Mouse (Mus musculus): ENCODE data around the gene Larp1. TPM values are rescaled to one million over a fixed set of nuclear protein-coding genes. Genes with fewer than 3 reads are reported as not detected.

The Larp1 gene
- total RNA-seq, 2 experiments from 2014 or later = 86.6 to 93.6 TPM

DNA sequence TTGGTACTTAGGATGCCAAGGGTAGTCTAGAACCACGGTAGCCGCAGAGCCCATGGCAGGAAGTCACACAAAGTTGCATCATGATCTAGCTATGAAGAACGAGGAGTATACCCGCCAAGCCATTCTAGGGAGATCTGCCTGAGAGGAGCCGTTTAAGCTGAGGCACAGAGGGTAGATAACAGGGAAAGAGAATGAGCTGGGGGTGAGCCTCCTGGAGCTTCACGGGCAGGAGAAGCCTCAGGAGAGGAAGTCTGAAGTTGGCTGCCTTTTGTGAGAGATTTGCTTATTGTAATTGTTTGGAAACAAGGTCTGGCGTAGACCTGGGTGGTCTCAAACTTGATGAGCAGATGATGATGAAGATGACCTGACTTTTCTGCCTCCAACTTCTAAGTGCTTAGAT lies 10.7 kb upstream of the Larp1 start:
- DNase-seq (ENCODE audit: low spot score in 2 of 2) = no peak

DNA sequence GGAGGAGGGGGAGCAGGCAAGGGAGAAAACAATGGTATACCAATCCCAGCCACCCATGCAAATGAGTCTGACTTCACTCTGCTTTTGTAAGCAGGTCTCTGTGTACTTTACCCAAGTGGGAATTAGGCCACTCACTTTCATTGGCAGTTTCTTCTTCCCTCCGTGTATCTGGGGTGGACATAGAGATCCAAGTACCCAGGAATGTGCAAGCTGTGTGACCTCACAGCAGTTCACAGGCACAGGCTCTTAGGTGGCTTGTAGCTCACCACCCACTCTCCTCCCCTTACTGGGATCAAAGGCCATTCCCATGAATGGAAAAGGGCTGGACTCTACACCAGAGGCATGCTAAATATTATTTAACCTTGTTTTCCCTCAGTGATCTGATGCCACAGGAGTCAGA lies 10.0 kb upstream of the Larp1 start:
- no peak for DNase-seq (ENCODE audit: low spot score in 2 of 2)

DNA sequence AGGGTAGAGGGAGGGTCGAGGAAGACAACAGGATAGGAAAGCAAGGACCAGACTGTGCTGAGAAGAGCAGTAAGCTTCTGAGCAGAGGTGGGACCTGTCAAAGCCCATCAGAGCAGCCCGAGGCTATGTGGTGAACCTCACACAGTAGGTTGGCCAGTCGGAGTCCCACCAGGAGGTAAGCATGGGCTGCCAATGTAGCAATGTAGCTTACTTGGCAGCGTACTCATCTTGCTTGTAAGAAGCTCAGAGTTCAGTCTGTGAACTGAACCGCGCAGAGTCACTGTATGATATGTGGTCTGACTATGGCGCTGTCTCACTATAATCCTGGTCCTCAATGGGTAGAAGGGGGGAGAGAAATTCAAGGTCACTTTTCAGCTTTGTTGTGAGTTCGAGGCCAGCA lies 5.7 kb upstream of the Larp1 start:
- DNase-seq (ENCODE audit: low spot score in 2 of 2) = no peak

DNA sequence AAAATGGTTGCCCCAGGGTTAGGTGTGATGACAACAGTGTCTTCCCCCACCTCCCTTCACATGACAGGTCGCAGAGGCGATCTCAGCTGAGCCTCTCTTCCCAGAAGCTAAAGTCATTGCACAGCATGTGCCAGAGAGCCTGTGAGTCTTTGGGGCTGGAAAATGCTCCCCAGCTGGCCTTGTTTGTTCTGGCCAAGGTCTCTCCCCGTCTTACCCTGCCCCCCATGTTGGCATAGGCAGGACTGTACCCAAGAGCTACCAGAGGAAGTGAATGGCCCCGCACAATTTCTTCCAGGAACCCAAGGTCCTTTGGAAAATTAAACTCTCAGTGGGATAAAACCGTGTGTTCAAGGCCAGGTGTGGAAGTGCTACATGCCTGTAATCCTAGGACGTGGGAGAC lies 5.1 kb upstream of the Larp1 start:
- DNase-seq (ENCODE audit: low spot score in 2 of 2) = no peak

DNA sequence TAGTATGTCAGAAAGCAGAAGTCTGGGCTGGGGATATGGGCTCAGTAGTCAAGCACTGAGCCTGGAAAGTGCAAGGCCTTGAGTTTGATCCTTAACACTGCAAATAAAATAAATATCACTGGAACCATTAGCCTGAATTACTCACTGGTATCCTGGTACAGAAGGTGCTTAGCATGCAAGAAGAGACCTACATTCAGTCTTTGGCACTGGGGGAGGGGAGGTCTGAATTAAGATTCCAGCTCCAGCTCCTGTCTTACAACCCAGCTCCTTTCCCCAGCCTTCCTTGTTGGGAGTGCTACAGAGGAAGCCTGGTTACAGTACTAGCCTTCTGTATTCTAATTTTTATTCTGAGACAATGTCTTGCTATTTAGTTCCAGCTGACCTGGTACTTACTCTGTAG lies 3.8 kb upstream of the Larp1 start:
- DNase-seq (ENCODE audit: low spot score in 2 of 2) = no peak

DNA sequence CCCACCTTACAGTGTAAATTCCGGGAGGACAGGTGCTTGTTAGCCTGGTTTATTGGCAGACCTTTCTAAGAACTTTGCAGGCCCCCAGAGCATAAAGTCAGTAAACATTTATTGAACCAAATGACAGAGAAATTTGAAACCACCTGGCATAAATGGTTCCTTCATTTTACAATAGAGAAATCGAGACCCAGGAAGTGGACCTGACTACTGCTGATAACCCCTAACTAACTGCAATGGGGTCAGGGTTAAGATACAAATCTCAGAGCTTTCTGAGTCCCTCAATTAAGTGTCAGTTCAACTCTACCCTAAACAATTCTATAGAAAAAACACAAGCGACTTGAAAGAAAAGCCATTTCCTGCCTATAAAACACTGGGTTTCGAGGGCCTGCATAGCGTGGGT lies 851 bp upstream of the Larp1 start:
- DNase-seq (ENCODE audit: low spot score in 2 of 2) = no peak

DNA sequence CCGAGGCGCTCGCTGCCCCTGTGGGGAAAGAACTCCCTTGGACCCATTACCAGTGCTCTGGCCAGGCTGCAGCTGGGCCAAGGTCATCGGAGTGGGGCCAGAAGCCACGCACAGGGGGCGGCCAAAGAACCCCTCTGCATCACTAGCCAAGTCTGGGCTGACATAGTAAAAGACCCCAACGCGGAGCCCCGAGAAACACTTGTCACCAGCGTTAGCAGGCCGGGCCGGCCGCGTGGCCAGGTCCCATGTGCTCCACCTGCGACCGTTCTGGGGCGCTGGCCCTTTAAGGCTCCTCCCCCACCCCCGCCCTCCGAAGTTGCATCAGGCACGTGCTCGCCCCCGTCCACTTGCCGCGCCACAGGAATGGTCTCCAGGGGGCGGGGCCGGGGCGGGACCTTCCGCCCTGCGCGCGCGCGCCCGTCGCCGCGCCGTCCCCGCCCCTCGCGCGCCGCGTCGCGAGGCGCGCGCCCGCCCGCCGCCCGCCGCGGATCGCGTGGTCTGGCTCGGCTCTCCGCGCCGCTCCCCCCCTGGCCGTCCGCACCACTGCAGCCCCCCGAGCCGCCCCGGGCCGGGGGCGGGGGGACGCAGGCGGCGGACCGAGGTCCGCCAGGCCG lies 320 bp upstream of the Larp1 start:
- DNase-seq (ENCODE audit: low spot score in 2 of 2) = peak; percentile 73 to 88

DNA sequence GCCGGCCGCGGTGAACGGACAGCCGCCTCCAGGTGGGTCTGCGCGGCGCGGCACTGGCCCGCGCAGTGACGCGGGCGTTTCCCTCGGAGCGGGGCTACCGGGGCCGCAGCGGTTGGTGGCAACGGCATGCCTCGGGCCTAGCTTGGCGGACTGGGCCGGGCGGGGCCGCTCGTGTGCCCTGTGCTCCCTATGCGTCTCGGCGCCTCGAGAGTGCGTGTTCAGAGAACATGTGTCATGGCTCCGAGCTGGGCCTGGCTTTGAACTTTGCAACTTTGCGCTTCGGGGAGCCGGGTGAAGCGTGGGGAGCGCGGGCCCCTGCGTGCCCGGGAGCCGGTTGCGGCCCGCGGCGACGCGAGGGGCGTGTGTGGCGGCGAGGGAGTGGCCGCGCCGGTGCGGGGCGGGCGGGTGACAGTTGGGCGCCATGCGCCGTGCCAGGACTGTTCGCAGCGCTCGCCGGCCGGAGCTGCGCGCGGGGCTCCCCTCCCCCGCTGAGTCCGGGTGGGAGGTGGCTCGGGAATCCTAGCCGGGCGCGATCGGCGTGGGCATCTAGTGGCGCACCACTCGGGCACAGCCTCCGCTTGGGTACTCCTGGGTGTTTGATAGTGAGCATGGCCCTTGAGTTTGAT lies 765 bp downstream of the Larp1 start:
- DNase-seq (ENCODE audit: low spot score in 2 of 2) = peak; percentile 48 to 66

DNA sequence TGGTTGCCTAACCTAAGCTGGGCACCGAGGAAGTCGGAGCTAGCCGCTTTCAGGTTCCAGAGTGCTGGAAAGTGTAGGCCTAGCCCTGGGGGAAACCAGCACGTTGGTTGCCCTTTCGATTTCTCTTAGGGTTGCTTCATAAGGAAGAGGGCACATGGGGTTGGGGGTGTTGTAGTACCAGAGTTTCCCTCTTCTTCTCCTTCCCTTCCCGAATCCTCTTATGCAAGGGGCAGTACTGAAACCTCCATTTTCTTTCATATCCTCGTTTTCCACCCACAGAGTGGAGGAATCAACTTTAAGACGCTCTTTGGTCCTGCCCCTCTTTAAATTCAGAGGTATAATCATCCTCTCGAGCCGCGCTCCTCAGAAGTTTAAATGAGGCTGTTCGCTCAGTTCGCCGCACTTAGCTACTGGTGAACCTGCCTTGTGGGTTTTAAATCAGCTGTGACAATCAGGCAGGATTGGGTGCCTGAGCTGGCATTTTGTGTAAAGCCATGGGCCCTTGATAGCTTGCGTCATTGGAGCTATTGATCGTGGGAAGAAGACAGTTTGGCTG lies 1.4 kb downstream of the Larp1 start:
- no peak for DNase-seq (ENCODE audit: low spot score in 2 of 2)

DNA sequence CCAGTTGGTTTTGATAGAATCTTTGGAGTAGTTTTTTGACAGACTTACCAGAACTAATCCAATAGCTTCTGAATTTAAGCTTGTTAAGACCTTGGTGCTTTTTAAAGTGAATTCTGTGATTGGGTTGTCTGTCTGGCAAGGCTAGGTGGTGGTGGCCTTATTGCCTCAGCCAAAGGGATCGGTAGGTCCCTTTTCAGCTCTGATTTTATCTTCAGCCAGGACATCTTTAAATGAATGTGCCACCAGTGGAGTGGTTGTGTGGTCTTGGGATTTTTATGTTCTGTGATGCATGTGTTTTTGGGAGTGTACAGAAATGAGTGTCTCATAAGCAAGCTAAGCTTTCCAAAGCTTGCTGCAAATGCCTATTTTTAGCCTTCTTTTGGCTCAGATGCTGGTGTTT lies 2.1 kb downstream of the Larp1 start:
- no peak for DNase-seq (ENCODE audit: low spot score in 2 of 2)

DNA sequence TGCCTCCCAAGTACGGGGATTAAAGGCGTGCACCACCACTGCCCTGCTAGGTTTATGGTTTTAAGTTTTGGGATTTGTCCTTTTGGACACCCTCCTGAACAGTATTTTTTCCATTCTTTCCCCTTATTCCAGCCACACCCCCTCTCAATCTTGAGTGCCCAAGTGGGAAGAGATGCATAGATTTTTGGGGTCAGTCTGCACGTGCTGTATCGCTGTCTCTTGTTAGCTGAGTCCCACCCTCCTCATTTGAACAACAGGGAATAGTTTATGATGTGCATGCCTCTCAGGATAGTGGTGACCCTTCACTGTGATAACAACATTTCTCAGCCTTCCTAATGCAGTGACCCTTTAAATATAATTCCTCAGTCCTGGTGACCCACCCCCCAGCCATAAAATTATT lies 2.9 kb downstream of the Larp1 start:
- no peak for DNase-seq (ENCODE audit: low spot score in 2 of 2)

DNA sequence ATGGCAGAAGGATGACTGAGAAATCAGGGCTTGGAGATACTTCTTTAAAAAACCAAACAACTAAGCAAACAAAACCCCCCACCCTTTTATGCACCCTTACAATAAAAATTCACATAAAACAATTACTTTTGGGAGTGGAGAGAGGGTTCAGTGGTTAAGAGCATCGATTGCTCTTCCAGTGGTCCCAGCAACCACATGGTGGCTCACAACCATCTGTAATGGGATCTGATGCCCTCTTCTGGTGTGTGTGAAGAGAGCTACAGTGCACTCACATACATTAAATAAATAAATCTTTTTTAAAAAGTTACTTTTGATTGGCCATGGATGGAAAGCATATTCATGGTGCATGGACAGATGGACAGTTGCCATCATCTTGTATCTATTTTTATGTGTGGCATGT lies 3.8 kb downstream of the Larp1 start:
- DNase-seq (ENCODE audit: low spot score in 2 of 2) = no peak

DNA sequence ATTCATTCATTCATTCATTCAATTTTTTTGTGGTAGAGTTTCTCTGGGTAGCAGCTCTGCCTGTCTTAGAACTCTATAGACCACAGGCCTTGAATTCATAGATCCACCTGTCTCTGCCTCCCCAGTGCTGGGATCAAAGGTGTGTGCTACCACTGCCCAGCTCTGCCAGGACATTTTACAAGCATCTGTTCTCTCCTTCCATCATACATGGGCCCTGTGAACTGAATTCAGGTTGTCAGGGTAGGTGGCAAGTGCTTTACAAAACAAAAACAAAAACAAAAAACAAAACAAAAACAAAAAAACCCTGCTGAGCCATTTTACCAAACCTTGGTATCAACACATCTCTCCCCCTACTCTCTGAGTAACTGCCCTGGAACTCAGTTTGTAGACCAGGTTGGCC lies 4.2 kb downstream of the Larp1 start:
- DNase-seq (ENCODE audit: low spot score in 2 of 2) = no peak

DNA sequence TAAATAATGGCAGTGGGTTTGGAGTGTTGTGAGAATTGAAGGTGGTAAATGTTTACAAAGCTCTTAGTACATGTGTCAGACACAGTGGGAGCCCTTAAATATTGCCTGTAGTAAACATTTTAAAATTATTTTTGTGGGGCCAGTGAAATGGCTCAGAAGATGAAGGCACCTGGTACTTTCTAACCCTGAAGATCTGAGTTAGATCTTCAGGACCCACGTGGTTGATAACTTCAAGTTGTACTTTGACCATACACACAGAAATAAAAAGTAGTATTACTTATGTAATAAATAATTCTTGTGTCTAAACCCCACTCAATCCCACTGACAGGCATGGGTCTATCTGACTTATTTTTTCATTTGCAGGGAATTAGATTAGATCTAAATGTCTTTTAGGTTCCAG lies 5.7 kb downstream of the Larp1 start:
- no peak for DNase-seq (ENCODE audit: low spot score in 2 of 2)

DNA sequence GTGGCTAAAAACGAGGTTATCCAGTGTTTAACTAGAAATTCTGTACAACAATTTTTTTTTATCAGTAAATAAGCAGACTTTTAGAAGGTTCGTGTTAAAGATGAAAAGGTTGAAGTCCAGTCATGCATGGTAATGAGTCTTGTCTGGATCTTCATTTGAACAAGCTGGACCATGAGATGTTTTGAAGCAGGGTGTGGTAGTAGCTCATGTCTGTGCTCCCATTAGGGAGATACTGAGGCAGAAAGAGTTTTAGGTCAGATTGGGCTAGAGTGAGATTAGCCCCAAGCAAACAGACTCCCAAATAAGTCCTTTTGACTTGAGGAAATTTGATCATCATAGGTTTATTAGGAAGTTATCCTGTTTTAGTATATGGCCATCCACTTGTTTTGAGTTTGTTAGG lies 6.5 kb downstream of the Larp1 start:
- DNase-seq (ENCODE audit: low spot score in 2 of 2) = no peak

DNA sequence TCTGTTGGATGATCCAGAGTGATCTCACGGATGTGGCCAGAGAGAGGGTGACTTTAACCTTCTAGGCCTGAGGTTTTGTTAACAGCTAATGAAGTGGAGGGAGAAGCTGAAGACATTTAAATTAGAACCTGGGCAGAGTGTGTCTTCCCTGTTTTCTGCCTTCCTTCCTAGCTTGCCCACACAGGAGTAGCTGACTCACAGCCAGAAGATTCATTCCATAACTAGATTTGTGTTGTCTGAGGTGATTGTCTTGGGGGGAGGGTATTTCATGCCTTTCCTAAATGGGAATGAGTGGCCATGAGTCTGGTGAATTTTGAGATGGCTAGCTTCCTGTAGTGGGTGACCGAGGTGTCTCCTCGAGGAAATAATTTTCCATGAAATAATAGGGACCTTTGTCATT lies 7.5 kb downstream of the Larp1 start:
- no peak for DNase-seq (ENCODE audit: low spot score in 2 of 2)

DNA sequence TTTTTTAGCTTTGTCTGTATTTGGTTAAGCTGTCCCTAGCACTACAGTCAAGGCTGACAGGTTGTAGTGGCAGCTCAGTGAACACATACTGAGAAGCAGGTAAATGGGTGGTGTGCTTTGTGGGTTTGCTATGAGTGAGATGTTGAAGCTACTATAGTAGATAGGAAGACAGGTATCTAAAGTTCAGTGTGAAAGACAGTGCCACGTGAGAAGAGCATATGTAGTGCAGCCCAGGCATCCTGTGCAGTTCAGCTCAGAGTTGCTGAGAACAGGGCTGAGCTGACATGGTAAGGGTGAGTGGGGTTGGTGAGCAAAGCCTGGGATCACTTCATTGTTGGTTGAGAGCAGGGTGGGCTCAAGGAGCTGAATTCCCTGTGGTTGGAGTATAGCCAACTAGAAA lies 8.6 kb downstream of the Larp1 start:
- no peak for DNase-seq (ENCODE audit: low spot score in 2 of 2)

DNA sequence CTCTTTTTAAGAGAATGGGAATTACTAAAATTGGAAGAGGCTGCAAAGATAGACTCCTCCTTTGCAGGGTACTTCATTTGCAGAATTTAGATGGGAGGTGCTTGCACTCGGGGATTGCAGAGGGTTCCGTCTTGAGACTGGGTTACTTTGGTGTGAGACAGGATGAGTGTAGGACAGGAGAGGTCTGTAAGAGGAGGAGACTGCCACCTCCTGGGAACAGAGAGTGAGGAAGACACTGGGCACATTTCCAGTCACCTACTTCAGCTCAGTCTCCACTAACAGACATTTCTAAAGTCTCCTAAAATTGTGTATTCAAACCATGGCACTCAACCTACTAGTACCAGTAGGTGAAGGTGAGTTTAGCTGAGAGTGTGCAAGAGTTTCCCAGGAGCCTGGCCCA lies 9.4 kb downstream of the Larp1 start:
- no peak for DNase-seq (ENCODE audit: low spot score in 2 of 2)

DNA sequence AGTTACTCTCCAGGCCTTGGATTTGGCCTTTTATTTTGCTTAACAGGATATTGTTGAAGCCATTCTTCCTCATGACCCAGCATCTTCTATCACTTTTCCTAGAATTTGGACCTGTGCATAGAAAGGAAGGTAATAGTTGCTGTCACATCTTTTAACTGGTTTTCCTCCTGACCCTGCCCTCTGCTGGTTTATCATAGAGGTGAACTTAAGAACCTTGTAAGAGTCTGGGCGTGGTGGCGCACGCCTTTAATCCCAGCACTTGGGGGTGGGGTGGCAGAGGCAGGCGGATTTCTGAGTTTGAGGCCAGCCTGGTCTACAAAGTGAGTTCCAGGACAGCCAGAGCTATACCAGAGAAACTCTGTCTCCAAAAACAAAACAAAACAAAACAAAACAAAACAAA lies 9.8 kb downstream of the Larp1 start:
- DNase-seq (ENCODE audit: low spot score in 2 of 2) = no peak

DNA sequence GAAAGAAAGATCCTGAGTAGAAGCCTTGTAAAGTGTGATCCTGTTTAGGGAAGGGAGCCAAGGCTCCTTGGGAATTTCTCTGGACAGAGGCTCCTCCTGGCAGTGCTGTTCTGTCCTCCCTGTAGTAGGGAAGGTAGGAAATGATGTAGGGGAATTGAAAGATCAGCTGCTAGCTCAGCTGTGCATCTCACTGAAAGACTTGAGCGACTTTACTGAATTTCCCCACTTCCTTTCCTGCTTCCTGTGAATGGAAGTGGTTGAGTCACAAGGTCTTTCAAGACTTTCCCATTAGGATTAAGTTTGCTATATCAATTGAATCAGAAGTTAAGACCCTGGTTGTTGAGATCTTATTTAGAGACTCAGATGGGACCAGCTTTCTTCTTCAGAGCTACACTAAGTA lies 12.2 kb downstream of the Larp1 start:
- DNase-seq (ENCODE audit: low spot score in 2 of 2) = no peak

DNA sequence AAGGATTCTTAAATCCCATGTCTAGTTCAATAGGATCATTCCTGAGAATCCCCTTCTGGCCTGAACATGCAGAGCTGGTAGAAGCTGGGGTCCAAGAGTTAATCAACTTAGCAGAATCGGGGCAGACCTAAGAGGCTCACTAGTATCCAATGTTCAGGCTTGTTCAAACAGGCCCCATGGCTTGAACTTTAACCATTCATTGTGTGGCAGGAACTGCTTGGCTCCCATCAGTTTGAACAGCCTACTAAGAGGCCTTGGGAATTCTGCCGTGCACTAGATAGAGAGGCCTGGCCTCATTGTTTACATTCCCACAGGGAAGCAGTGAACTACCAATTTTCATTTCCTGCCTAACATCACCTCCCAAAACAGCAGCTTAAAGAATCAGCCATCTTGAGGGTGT lies 12.8 kb downstream of the Larp1 start:
- no peak for DNase-seq (ENCODE audit: low spot score in 2 of 2)

DNA sequence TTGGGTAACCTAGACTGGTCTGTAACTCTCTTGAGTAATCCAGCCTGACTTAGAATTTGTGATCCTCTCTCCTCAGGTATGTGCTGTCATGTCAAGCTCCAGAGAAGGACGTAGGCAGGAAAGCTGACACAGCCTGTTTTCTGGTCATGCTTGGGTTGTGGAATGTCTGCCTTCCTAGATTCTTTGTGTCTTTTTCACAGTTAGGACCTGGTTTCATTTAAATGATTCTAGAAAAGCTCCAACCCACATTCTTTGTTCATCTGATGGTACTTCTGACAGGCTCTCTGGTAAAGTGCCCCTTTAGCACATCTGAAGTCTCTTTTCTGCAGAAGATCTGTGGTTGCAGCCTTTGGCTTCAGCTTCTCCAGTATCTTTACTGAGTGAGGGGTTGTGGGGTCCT lies 15.4 kb downstream of the Larp1 start:
- DNase-seq (ENCODE audit: low spot score in 2 of 2) = no peak

DNA sequence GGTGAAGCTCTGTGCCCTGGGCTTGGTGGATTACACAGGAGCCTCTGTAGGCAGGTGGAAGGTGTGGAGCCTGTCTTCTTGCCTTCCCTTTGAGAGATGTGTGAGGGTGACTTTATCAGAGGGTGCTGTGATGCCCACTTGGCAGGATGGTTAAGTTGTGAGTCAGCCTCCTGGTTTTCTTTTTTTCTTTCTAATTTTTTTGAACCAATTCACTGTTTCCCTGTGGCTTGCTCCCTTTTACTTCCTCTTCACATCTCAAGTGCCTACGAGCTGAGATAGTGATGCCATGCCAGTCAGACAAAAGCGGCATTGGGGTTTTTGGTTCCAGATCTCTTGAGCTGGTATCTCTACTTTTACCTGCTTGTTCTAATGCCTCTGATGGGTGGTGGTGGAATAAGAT lies 15.8 kb downstream of the Larp1 start:
- DNase-seq (ENCODE audit: low spot score in 2 of 2) = no peak

Measured in layer of hippocampus, postnatal 14 days (tissue).